Mouse (Mus musculus) myocyte (in vitro differentiated cells): ENCODE results near the gene Ahcyl2.

Source experiments
- MYOG ChIP-seq, 3 experiments: IDR thresholded peaks; one replicate each; pipeline ENCODE4 v1.6.1; 2011; ENCODE audit warnings: control low read depth in 2 of 3, low read depth in 2 of 3, mild to moderate bottlenecking in 2 of 3; ENCODE audit not compliant: insufficient read length in 2 of 3, control insufficient read depth in 1 of 3, insufficient read depth in 1 of 3
- POLR2A ChIP-seq: IDR thresholded peaks from one replicate; pipeline ENCODE4 v1.6.1; 2011; ENCODE audit warnings: low read depth, mild to moderate bottlenecking, control low read depth, moderate library complexity; ENCODE audit not compliant: insufficient read length
- POLR2AphosphoS2 ChIP-seq: IDR thresholded peaks from one replicate; pipeline ENCODE4 v1.6.1; 2011; ENCODE audit warnings: low read depth, control low read depth; ENCODE audit not compliant: insufficient read length
- SRF ChIP-seq: IDR thresholded peaks from one replicate; pipeline ENCODE4 v1.6.1; 2011; ENCODE audit warnings: low read depth; ENCODE audit not compliant: control insufficient read depth, insufficient read length
- TCF12 ChIP-seq: IDR thresholded peaks from one replicate; pipeline ENCODE4 v1.6.1; 2011; ENCODE audit warnings: mild to moderate bottlenecking, control low read depth; ENCODE audit not compliant: poor library complexity, insufficient read depth, severe bottlenecking
- TCF3 ChIP-seq: IDR thresholded peaks from one replicate; pipeline ENCODE4 v1.6.1; 2011; ENCODE audit warnings: low read depth, control low read depth; ENCODE audit not compliant: insufficient read length
- USF1 ChIP-seq: IDR thresholded peaks from one replicate; pipeline ENCODE4 v1.6.1; 2011; ENCODE audit warnings: low read depth, mild to moderate bottlenecking, control low read depth, moderate library complexity

- TF ChIP-seq POLR2A = no peak
- TF ChIP-seq USF1 = no peak
- no peak for TF ChIP-seq TCF3
- no peak for TF ChIP-seq MYOG (IDR thresholded peaks at IDR 0.05; ENCODE audit: control insufficient read depth in 1 of 3, insufficient read depth in 1 of 3, insufficient read length in 2 of 3, low read depth in 2 of 3)
- no peak for TF ChIP-seq POLR2AphosphoS2
- no peak for TF ChIP-seq SRF
- TF ChIP-seq TCF12 = no peak
Observed at GRCm38 (mm10) chr6:29896976-29897375, 129.2 kb downstream of the Ahcyl2 start.
